Mouse (Mus musculus): ENCODE results near the gene Slc8a1.

The Slc8a1 gene

DNA sequence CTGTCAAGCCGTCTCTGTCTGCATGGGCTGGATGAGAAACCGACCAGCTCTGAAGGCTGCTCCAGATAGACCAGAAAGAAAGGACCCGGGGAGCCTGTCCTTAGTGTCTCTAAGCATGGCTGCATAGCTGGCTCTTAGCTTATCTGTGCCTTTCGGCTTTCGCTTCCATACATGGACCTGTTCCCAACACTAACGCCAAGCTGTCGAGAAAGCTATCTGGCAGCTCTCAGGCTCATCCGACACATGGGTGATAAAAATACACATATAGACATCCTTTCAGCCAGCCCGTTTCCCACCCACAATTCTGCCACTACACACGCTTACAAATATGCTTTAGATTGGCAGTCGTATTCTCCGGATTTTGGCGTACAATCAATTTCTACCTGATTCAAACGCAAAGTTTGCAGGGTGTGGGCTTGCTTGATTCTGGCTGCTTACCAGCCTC is at the start of gene Slc8a1:
TSS of gene Slc8a1 (minus strand) at position 67 of the 445 bp plus-strand sequence.
- peak; percentile 10 for DNase-seq

DNA sequence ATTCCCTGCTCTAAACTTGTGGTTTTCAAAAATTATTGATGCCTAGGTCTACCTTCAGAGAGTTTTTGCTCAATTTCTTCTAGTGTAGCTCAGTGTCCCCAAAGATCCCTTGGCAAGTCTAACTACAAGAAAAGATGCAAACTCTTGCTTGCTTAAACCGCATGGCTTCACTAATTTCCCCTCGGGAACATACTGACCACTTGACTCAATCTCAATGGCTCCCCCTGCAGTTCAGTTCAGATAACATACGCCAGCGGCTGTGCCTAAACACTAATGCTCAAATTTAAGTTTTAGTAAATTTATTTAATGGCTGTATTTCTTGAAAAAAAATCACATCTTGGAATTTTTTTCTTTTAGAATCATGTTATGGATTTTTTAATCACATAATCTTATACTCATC is 49.2 kb upstream of the Slc8a1 start:
- peak; percentile 31 for DNase-seq

DNA sequence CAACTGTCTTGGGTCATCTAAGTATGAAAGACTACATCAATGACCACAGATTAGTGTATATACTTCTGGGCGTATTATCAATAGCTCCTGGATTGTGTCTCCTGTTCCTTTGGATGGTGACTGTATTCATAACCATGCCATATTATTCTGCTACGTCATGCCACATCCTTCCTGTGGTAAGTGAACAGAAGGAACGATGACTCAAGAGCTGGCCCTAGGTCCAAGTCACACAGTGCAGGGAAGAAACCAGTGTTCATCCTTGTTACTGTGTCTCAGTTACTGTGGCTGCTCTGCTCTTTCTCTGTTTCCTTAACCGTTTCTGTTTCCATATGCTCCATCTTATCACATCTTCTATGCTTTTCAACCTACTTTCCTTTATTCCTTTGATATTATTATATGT is 44.1 kb upstream of the Slc8a1 start:
- DNase-seq, result no peak

DNA sequence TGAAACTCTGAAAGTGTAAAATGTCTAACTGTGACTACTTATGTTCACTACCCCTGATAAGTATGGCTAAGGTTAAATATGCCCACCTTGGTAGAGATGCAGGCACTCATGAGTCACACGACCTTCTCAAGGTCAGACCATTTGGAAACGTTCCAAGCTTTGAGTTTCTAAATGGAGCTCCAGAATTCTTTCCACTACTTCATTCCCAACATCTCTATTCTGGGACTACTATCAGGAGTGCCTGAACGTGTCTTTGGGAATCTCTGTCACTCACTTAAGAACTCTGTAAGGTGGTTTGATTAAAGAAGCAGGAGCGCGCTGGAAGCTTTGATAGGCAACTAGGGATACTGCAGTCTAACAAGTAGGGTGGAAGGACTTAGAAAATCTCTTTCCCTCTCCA is 43.3 kb upstream of the Slc8a1 start:
- no peak for DNase-seq

DNA sequence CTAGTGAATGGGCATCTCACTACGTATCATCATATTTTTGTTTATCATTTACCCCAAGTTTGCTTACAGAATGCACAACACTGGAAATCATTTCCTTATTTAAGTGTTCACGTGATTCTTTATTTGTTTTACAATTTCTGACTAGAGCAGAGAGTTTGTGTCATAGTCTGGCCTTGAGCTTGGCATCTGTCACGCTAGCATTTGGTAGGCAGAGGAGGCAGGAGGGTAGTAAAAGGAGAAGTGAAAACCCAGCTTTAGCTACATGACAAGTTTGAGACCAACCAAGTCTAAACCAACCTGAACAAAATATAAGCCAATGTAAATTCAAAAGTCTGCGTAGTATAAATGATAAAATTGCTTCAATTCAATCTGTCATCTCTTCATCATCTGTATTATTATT is 41.7 kb upstream of the Slc8a1 start:
- DNase-seq, result no peak

DNA sequence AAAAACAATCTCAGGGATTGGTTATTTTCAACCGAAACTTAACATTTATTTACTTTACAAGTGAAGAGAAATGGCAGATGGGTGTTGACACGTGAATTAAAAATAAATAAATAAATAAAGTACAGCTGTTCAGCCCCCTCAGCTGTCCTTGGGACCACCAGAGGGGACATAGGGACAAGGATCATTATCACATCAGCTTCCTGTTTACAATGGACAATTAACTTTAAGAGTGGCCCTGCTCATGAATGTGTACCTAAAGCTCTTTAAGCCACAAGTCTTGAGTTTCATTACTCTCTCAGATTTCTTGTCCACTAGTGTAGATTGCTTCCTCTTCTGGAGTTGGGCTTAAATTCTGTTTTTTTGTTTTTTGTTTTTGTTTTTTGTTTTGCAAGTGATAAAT is 12.5 kb upstream of the Slc8a1 start:
- DNase-seq, result no peak

DNA sequence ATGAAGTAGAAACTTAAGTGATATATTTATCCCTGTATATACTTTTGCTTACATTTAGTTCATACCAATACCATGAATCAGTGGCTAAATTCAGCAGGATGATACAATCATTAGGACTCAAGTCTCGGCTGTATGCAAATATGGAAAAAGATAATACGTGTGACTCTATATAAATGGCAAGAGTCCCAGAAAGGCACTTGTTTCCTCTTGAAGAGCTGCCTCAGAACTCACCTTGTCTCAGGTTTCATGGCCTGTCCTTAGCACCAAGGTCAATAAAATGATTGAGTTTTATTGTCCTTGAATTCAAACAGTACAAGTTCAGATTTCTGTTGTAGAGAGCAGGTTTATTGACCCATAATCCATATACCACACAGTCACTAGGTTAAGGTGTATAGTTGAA is 4.9 kb upstream of the Slc8a1 start:
- DNase-seq, result no peak

DNA sequence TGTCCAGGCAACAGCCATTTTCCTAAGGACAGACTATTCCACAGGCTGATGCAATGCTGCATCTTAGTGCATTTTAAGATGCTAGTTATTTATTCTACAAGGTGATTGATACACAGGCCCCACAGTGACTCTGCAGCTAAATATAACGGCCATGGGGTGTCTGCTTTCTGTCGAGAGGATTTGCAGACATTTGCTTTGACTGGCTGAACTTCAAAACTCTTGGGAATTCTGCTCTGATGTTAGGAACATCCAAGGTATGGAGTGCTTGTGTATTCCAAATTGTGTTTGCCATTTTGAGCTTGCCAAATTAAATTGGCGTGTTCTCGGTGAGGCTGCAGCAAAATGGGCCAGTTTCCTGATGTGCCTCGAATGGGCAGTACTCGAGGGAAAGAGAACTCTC is 2.4 kb upstream of the Slc8a1 start:
- DNase-seq, result no peak

DNA sequence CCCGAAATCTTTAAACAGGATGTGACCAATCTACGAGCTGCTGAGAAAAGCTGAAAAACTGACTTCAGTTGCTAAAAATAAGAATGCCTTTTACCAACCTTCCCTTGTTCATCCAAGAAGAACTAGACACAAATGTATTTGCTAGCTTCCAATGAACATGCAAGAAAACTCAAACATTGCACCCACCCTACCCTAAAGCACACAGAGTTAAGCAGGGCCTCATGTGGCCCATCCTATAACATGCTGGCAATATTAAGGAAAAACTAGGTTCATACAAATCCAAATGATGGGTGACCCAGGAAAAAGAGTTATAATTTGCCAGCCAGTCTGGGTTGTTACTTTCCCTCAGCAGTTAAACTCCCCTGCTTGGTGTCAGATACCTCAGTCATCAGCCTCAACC is 398 bp downstream of the Slc8a1 start:
- no peak for DNase-seq

DNA sequence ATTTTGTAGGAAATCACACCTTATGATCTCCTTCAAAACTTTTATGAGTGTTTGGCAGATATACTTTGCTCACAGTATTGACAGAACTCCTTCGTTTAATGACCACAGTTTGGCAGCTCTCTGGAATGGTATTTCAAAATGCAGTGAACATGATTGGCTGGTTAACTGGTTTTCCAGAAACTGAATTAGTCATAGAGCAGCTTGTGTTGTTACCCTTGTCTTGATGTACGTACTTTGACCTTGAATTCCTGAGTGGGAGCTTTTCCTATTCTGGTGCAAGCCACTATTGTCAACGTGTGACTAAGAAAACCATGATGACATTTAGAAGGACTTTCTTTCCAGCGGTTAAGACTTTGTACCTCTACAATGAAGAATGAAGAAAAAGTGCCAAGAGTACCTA is 868 bp downstream of the Slc8a1 start:
- DNase-seq, result no peak

DNA sequence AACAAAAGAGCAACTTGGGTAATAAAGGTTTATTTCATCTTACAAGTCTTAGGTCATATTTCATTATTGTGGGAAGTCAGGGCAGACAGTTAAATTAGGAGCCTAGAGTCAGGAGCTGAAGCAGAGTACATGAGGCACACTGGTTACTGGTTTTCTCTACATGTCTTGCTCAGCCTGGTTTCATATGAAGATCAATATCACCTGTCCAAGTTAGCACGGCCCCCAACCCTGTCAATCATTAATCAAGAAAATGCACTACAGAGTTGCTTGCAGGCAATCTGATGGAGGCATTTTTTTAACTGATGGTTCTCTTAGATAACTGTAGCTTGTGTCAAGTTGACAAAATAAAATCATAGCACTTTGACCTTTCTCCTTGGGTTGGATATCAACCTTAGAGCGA is 2.6 kb downstream of the Slc8a1 start:
- no peak for DNase-seq

DNA sequence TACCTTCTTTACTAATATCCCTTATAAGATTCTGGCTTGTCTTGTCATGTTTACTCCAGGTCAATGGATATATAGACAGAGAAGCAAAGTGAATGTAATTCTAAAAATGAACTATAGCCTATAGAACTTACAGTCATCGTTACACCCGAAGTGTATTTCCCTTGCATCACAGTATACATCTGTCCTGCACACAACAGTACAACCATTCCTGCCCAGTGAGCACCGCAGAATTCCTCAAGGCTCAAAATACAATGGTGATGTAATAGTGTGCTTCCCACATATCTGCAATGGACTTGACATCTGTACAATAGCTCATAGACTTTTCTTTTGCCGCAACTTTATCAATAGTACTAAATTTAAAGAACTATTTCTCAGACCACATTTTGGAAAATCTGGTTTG is 8.3 kb downstream of the Slc8a1 start:
- DNase-seq, result no peak

DNA sequence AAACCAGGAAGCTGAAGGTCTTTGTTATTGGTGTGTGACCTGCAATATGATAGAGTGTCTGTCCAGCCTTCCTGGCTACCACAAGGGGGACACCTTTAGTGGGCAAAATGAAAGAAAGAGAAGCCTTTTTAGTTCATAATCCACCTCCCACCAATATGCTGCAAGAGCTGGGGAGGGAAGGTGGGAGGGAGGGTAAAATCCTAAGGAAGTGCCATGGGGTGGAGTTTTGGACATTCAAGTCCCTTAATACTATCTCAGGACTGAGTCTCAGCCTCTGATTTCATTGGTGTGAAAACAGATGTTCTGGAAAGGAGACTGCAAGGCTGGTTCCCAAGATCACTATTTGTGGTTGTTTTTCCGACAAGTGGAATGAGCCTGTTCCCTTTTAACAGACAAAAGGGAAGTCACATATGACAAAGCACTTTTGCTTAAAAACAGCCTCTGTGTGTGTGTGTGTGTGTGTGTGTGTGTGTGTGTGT is 25.9 kb downstream of the Slc8a1 start:
- no peak for DNase-seq

DNA sequence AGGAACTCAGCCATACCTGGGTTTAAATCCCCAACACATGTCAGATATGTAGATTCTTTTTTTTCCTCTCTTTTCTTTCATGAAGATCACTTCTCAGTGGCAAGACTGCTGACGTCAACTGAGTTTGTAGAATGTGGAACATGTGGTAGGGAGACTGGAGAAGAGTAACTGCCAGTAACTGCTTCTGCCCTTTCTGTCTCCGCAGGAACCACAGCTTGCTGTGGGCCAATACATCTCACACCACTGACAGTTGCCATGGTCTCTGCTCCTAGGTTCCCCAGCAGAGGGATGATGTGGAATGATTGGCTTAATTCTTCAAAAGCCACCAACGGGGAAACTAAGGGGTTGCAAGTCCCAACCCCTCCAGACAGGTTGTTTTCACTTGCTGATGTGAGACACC is 33.4 kb downstream of the Slc8a1 start:
- no peak for DNase-seq

DNA sequence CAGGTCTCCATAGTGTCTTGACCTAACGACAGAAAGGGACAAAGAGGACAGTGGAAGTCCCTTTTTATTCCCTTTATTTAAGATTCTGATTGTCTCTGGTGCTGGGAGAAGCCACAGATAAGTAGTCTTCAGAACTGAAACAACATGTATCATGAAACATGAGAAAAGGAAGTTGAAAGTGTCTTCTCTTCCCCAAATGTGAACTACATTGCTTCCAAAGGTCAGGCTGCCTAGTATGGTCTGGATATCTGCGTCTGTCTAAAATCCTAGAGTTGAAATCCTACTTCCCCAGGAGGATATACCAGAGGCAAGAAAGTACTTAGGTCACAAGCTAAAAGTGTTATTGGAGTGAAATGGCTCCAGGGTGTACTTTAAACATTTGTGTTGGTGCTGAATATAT is 34.9 kb downstream of the Slc8a1 start:
- DNase-seq, result no peak

DNA sequence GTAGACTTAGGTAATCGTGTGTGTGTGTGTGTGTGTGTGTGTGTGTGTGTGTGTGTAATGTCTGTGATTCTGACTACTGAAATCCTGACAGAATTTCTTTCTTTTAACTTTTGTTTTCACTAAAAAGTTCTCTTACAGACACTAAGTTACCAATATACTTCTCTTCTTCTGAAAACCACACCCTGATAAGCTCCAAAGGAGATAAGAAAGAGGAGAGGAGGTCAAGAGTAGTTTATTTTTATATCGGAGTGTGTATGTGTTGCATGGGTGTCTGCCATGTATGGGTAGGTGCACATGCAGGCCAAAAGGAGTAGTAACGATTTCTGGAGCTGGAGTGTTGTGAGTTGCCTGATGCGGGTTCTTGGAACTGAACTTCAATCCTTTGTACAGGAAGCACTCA is 36.5 kb downstream of the Slc8a1 start:
- DNase-seq, result no peak

DNA sequence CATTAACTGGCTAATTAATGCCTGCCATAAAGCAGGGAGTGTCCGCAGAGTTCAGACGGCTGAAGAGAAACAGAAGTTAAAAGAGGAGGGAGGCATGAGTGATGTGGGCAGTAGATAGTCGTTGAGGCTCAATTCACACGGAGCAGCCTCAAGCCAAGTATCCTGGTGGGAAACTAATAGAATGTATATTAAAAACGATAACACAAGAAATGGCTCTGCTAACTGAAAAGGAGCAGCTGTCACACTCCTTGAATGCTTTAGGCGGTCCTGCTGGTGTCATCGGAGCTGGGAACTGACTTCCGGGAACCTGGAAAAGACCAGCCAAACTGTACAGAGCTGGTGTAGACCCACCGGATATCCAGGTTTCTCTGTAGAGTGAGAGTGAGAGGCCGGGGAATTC is 39.4 kb downstream of the Slc8a1 start:
- no peak for DNase-seq

DNA sequence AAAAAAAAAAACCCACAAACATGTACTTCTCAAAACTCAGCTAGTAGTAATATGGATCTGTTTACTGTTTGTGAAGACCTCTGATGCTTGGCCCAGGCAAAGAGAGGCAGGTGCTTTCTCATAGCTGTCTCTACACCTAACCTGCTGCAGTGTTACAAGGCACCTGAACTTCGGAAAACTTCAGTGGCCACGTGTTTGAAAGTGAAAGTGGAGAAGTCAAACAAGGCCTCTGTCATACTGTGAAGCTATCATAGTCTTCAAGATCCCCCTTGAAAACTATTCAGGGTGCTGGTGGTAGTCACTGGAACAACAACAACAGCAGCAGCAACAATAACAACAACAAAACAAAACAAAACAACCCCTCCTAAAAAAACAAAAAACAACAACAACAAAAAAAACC is 40.5 kb downstream of the Slc8a1 start:
- no peak for DNase-seq

DNA sequence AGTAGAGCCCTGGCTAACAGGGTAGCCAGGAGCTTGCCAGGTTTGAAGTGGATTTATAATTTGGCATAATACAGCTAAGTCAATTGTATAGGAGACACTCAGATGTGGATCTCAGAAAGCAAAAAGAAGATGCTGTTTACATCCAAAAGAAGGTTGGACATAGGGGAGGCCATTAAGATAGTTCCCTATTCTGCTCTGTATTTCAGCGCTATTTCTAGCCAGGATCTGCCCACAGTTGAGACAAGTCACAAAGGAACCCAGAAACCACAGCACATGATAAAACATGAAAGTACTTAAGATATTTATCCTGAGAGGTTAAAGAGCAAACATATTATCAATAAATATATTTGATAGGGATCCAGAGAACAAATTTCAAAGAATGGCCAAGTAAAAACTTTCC is 43.2 kb downstream of the Slc8a1 start:
- DNase-seq, result no peak

DNA sequence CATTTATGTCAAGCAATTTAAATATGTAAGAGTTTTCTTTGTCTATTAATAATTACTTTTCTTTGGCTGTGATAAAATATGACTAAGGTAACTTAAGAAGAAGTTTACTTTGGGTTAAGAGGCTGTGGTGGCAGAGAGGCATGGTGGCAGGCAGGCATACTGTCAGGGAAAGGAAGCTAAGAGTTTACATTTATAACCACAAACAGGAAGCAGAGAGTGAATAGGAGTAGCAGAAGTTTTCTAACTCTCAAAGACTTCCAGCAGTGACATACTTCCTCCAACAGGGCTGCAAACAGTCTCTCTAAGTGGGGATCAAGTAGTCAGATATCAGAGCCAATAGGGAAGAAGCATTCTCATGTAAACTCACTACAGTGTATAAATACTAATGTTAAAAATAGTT is 58.6 kb downstream of the Slc8a1 start:
- DNase-seq, result no peak

DNA sequence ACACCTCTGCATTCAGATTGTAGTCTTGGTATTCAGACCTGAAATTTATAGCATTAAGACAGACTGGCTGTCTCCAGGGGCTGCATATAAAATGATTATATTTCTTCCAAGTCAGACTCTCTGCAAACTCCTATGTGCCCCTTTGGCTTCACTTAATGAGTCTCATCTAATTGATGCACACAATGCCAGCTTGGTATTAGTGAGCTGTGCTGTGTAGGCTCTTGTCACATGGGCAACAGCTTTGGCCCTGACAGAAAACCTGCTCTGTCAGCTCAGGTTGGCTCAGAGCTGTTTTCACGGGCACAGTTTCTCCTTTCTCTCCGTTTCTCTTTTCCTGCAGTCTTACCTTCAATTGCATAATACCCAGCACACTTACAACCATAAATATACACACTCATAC is 60.7 kb downstream of the Slc8a1 start:
- no peak for DNase-seq

DNA sequence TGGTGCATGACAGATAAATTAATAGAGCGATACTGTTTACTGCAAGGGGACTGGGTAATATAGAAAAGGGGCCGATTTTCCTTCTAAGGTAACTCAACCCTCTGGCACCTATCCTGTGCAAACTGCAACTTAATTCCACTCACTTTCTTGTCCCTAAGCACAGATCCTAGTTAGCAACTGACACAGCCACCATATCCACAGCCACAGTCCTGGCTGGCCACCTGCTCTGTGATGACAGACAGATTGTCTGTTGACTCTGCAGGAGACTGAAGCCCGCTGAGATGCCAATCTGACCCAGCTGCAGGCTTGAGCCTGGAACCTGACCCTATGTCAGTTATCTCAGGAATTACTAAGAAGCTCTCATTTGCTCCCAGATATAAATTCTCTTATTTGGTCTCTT is 62.0 kb downstream of the Slc8a1 start:
- no peak for DNase-seq

DNA sequence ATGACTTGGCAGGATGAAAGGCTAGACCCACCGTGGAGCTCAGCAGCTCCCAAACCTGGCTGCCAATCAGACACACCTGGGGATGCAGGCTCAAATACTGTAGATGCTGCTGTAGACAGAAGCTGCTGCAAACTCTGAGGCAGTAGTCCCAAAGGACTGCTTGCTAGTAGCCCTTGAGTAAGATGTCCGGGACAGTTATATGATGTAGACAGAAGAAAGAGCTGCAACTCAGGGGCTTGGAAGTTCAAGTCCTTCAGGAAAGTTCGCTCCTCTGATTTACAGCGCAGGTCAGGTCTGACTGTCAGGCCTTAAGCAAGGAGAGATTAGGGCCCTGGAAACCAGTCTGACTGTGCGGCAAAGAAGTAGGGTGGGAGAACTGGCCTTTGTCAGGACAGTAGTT is 66.9 kb downstream of the Slc8a1 start:
- DNase-seq, result no peak

DNA sequence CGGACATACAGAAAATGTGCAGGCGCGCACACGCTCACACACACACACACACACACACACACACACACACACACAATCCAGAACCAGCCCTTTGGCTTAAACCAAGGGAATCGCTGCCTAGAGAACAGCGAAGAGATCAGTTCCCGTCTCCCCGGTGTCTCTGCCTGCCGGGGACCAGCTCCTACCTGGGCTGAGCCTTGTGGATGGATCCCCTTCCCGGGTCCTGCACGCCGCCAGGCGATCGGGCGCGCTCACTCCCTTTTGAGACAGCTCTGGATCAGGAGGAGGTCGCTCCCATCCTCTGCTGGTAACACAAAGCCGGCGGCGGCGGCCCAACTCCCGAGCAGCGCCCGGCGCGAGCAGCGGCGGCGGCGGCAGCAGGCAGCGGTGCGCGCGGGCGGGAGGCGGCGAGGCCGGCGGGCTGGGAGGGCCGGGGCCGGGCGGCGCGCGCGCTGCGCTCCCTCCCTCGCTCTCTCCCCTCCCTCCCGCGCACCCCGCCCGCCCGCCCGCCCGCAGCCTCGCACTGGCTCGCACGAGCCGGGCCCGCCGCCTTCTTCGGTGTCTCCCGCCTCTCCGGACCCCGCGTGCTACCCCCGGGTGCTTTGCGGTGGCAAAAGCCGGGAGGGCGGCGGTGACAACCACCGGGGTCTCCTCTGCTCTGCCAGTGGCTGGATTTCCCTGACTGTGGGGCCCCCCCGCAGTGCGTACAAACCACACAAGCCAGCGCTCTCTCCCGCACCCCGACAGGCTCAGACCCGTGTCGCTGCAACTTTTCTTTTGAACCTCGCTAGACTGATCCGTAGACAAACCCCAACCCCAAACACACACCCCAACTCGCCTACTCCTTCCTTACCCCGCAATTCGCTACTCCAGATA is 68.1 kb downstream of the Slc8a1 start:
- peak; percentile 59 for DNase-seq
